Mouse (Mus musculus) B cell, adult 2 months (primary cell): Measurements from ENCODE around the gene Unc5c.

Source experiments
- DNase-seq, 2 experiments: peaks; one replicate each; pipeline ENCODE4 v3.0.0; 2022

Unc5c gene

DNA sequence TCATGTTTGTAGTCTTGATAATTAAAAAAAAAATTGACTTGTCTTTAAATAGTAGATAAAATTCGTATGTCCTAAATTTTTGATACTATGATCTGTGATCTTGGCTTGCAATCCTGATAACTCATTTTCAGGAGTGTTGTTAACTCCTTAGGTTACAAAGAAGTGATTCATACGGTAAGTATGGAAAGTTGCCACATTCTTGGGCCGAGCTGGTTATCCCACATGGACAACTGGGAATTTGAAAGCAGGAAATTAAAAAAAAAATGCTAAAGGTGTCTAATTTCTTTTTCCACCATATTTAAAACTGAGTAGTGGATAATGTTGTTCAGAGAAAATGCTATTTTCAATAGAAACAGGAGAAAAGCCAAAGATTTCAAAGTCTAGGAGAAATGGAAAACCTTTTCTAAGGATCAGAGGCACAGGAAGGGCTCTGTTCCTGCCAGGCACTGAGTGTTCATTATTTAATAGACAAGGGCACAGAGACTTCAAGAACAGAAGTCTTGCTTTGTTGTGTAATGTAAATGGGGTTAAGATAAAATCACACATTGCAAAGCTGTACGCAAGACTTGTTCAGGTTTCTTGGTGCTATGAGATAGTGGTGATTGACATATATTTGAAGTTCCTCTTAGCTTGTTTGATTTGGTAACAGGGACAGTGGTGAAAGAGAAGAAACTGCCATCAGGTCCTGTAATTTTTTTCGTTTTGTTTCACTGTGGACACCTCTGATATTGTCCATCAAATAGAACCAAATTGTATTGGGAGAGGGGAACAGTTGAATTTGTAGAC is 46.4 kb downstream of the Unc5c start:
- DNase-seq, result no peak

DNA sequence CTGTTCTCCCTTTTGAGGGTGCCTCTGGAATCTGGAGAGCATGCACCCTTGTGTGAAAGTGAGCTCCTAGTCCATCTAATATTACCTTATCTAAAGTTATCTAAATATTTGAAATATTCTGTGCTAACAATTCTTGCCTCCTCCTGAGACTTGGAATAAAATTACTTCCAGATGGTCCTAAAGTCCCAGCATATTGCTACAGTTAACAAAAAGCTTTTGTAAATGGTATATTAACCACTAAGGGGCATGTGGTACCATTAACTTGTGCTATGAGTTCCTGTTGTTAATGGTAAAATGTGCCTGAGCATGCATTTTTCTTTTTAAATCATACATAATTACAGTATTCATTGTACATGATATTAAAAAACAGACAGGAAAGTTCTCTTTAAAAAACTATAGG is 63.7 kb downstream of the Unc5c start:
- no peak for DNase-seq

- no peak for DNase-seq
These were observed 64.6 kb downstream of the Unc5c start for GRCm38 (mm10) chr3:141529599-141529998.

- DNase-seq, result no peak
These were observed 68.8 kb downstream of the Unc5c start for GRCm38 (mm10) chr3:141533861-141534260.

DNA sequence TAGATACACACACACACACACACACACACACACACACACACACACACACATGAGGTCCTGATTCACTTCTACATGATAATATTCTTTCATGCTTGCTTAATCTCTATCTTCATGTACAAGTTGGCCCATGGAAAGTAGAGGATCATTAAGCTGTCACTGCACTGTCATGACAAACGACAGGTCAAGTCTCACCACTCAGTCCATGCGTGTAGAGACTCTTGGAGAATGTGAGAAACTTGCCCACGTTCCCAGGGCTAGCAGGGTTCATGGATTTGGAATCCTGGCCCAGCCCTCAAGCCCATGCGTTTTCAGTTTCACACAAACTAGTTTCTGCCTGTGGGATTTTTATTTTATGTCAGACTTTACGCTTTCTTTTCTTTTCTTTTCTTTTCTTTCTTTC is 71.8 kb downstream of the Unc5c start:
- no peak for DNase-seq

GRCm38 (mm10) chr3:141538120-141538519 is 73.1 kb downstream of the Unc5c start:
- no peak for DNase-seq

DNA sequence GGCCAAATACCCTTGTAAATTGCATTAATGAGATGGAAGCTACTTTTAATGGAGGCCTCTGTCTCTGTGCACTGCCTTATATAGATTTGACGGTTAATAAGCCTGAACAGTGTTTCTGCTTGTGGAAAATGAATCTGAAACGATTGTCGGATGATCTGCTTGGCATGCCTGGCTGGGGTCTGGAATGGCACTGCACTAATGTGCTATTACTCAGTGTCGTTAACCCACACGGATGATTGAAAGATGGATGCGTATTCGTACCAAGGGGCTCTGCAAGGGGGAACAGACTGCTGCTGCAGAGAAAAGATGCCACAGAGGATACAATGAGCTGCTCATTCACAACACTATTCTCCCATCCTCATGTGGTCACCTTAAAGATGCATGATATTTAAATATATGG is 75.7 kb downstream of the Unc5c start:
- no peak for DNase-seq

GRCm38 (mm10) chr3:141547341-141547814 is 82.4 kb downstream of the Unc5c start:
- no peak for DNase-seq

DNA sequence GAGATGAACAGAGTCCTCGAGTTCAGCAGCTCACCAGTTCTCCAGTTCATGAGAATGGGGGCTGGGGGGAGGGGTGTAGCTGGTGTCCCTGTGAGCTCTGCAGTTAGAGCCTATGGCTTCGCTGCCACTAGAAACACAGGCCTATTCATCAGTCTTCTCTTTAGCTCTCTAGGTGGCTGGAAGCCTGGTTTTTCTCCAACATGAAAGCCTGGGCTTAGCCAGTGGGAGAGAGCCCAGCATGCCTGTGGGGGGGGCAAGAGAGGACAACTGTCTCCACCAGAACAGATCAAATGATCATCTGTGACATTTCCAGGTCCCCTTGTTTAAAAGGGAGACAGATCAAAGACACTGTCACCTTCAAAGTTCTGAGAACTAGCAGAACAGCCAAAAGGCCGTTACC is 84.6 kb downstream of the Unc5c start:
- no peak for DNase-seq

- no peak for DNase-seq
These were observed 87.9 kb downstream of the Unc5c start for GRCm38 (mm10) chr3:141552960-141553359.

- no peak for DNase-seq
These were observed 92.1 kb downstream of the Unc5c start for GRCm38 (mm10) chr3:141557072-141557471.

- DNase-seq, result no peak
These were observed 110.2 kb downstream of the Unc5c start for GRCm38 (mm10) chr3:141575076-141575688.

DNA sequence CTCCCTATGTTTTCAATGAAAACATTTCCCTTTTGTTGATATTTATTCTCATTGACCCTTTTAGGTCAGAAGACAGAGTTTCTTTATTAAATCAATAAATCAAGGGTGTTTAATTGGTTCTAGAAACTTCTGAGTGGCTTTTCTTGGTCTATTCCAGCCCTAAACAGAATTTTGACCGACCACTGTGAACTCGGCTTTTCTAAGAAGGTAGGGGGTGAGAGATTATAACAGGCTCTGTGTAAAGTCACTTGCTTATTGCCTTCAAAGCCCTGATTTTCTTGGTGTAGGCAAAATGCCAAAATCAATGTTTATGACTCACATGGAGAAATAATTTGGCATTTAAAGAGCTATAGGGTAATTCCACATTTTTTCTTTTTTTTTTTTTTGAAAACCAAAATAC is 112.4 kb downstream of the Unc5c start:
- DNase-seq, result no peak

DNA sequence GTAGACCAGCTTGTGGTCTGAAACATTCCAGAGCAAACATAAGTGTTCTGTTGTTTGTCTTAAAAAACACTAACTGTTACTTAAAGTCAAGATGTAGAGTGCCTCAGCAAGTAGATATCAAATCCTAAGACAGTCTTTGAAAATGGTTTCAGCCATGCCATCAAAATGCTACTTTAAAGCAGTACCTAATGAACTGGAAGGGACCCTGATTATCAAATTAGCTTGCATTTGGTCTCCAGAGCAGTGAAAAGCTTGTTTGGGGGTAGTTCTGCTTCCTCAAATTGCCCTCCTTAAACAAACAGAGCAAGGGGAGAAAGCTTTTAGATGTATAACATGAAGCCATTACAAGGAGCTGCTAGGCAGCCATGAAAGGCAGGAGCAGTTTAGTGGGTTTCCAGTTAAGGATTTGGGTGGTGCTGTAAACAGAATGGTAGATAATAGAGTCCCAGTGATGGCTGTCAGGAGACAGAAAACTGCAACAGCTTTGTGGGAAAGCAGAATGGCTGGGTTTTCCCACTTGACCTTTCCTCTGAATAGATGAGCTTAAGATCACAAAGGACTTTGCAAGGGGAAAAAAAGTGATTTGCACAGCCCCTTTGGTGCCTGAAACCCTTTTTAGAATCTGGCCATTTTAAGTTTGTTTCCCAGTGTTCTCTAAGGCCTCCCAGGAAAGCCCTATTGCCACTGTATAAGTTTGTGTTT is 116.3 kb downstream of the Unc5c start:
- DNase-seq, result no peak

- no peak for DNase-seq
These were observed 116.8 kb downstream of the Unc5c start for GRCm38 (mm10) chr3:141581892-141582214.

GRCm38 (mm10) chr3:141583180-141583579 is 118.2 kb downstream of the Unc5c start:
- DNase-seq, result no peak

DNA sequence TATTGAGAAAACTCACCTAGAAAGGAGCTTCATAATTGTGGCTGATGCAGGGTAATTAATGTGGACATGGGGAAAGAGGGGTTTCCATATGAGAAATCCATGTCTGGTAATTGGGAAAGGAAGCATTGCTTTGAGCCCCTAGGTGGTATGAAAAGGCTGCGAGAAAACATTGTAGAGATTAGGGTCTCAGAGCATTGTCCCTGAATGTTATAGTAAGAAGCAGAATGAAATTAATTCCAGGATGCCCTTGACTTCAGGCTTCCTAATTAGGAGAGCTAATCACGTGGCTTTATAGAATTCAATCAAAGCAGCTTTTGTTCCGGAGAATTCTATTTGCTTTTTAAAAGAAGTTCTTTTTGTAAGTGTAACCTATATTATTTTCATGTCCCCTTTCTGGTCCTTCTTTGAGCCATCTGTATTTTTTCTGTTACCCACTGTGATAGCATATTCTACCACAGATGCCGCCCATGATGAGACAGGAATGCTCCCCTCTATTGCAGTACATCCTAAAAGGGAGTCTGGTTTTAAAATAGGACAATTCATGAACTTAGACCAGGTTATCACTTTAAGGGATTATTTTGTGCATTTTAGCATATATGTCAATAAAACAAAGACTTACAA is 124.5 kb downstream of the Unc5c start:
- DNase-seq, result no peak

- no peak for DNase-seq
These were observed 128.2 kb downstream of the Unc5c start for GRCm38 (mm10) chr3:141593249-141593648.

DNA sequence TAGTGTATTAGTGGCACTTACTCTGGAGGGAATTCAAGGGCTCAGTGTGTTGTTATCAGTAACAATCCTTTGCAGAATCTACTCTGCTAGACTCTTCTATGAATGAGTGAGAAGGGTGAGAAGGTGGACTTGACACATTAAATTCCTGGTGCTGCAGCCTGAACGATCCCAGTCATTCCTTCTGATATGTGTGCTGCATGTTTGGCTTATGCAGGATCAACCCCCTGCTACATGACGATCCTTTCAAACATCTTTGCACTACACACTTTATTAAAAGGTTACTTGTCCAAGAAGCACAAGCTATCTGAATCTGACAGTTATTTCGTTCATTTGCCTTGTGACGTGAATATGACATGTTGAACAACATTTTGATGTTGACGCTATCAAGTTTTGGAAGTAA is 129.1 kb downstream of the Unc5c start:
- DNase-seq, result no peak

DNA sequence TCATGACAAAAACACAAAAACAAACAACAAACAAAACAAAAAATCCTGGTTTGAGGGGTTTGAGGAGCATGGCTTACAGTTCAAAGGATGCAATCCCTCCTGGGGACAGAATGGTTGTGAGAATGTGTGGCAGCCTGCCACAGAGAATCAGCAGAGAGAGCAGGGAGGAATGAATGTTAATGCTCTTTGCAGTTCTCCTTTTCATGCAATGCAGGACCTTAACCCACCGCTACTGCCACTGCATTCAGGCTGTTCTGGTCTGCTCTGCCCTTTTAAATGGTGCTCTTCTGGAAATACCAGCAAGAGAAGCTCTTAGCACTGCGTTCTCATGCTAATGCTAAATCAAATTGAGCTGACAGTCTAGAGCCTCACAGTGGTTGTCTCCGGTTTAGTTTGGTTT is 130.1 kb downstream of the Unc5c start:
- no peak for DNase-seq

DNA sequence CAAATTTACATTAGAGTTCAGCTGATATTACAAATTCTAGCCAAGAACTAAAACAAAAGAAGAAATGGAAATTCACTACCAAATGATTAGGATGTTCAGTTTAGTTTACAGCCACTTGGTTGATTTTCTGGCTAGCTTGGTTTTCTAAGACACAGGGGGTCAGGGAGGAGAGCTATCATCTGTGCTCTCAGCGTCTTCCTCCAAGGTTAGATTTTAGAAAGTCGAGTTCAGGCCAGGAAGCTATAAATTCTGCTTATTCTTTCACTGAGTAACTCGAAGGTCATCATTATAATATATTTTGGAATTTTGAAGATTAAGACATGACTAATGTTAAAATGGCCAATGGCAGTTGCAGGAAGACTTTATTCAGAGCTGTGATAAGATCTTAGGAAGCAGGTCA is 131.4 kb downstream of the Unc5c start:
- no peak for DNase-seq

- no peak for DNase-seq
These were observed 131.9 kb downstream of the Unc5c start for GRCm38 (mm10) chr3:141596881-141597280.

- no peak for DNase-seq
These were observed 133.0 kb downstream of the Unc5c start for GRCm38 (mm10) chr3:141597974-141598373.

GRCm38 (mm10) chr3:141598936-141599335 is 133.9 kb downstream of the Unc5c start:
- DNase-seq, result no peak
